Mouse (Mus musculus) regulatory T cell (primary cell): ENCODE measurements around the gene Gucy1a1.

Experiments
- in situ Hi-C: fragments of 300-600 bp; cut with MboI, MseI; formaldehyde crosslinking; loops from one replicate; pipeline ENCODE4 v1.15.1; 2025; ENCODE audit warnings: high pct_unique_total_duplicates

The Gucy1a1 gene

GRCm38 (mm10) chr3:82096801-82097200 lies 48.8 kb downstream of the Gucy1a1 start:
- in situ Hi-C loops = no loop called here

GRCm38 (mm10) chr3:82074201-82074851 lies 71.3 kb downstream of the Gucy1a1 start, which contains the start of gene Gucy1b1:
Gene Gucy1b1, minus strand, starts transcription at chr3:82074689.
- in situ Hi-C loops = loop anchor here (5.0 kb wide), 1 partner anchor 82 kb away; no protein-coding TSS in a partner anchor

- in situ Hi-C loops = loop anchor here (5.0 kb wide), 1 partner anchor 81 kb away; no protein-coding TSS in a partner anchor
These were observed 71.8 kb downstream of the Gucy1a1 start for GRCm38 (mm10) chr3:82073741-82074181.

GRCm38 (mm10) chr3:82067830-82068229 lies 77.8 kb downstream of the Gucy1a1 start:
- in situ Hi-C loops = loop anchor here (10.0 kb wide), 1 partner anchor 1813 kb away; no protein-coding TSS in a partner anchor

- in situ Hi-C loops = loop anchor here (10.0 kb wide), 1 partner anchor 1807 kb away; no protein-coding TSS in a partner anchor
These were observed 84.0 kb downstream of the Gucy1a1 start for GRCm38 (mm10) chr3:82061402-82062180.

GRCm38 (mm10) chr3:82057201-82057600 lies 88.4 kb downstream of the Gucy1a1 start:
- in situ Hi-C loops = loop anchor here (5.0 kb wide), 1 partner anchor 280 kb away; no protein-coding TSS in a partner anchor

GRCm38 (mm10) chr3:82054283-82054974 lies 91.2 kb downstream of the Gucy1a1 start:
- in situ Hi-C loops = no loop called here

GRCm38 (mm10) chr3:82052029-82052428 lies 93.6 kb downstream of the Gucy1a1 start:
- in situ Hi-C loops = no loop called here

- in situ Hi-C loops = no loop called here
These were observed 94.1 kb downstream of the Gucy1a1 start for GRCm38 (mm10) chr3:82051468-82051867.

GRCm38 (mm10) chr3:82048681-82049080 lies 96.9 kb downstream of the Gucy1a1 start:
- in situ Hi-C loops = no loop called here

GRCm38 (mm10) chr3:82048078-82048477 lies 97.5 kb downstream of the Gucy1a1 start:
- in situ Hi-C loops = no loop called here

GRCm38 (mm10) chr3:82047100-82047753 lies 98.4 kb downstream of the Gucy1a1 start:
- in situ Hi-C loops = no loop called here

- in situ Hi-C loops = no loop called here
These were observed 99.5 kb downstream of the Gucy1a1 start for GRCm38 (mm10) chr3:82046087-82046486.

- in situ Hi-C loops = no loop called here
These were observed 100.7 kb downstream of the Gucy1a1 start for GRCm38 (mm10) chr3:82044902-82045301.

- in situ Hi-C loops = no loop called here
These were observed 101.9 kb downstream of the Gucy1a1 start for GRCm38 (mm10) chr3:82043676-82044075.
